Mouse (Mus musculus) spleen, adult 2 months (tissue): ENCODE measurements at regions not wholly inside any gene's neighbourhood (a gene's known extent, or its start where the extent isn't known, plus 50 kb on each side); places are given as distances from the start of the nearest gene placed in this dataset.

Source experiments
- DNase-seq, 2 experiments: peaks; one replicate each; pipeline versions ENCODE4 v3.0.0 to v3.0.0-alpha.2; 2012 to 2021; ENCODE audit warnings: low spot score in 2 of 2, low read depth in 1 of 2
- H3K27ac ChIP-seq: fragments of 200-500 bp; 2 replicates; pipeline ENCODE4 v1.5.1; 2012; ENCODE audit warnings: low read length, inconsistent platforms; ENCODE audit not compliant: insufficient read depth
- H3K27me3 ChIP-seq: fragments of 200-500 bp; 2 replicates; pipeline ENCODE4 v1.6.1; 2012; ENCODE audit warnings: mild to moderate bottlenecking, moderate library complexity, low read length, inconsistent platforms; ENCODE audit not compliant: control insufficient read depth, insufficient read depth
- H3K36me3 ChIP-seq: fragments of 200-500 bp; 2 replicates; pipeline ENCODE4 v1.6.1; 2012; ENCODE audit warnings: mild to moderate bottlenecking, low read length, inconsistent platforms; ENCODE audit not compliant: control insufficient read depth, insufficient read depth
- H3K4me1 ChIP-seq: fragments of 200-500 bp; 2 replicates; pipeline ENCODE4 v1.6.1; 2011; ENCODE audit warnings: inconsistent platforms; ENCODE audit not compliant: control insufficient read depth, insufficient read depth, insufficient read length
- H3K4me3 ChIP-seq: fragments of 200-500 bp; 2 replicates; pipeline ENCODE4 v1.5.1; 2011; ENCODE audit warnings: mild to moderate bottlenecking, inconsistent platforms; ENCODE audit not compliant: insufficient read depth, insufficient read length; ENCODE audit errors: extremely low read depth
- CTCF ChIP-seq: fragments of 200-500 bp; IDR thresholded peaks from 2 replicates; pipeline ENCODE4 v1.5.1; 2011; ENCODE audit warnings: mild to moderate bottlenecking, inconsistent platforms; ENCODE audit not compliant: insufficient read depth, insufficient read length, insufficient replicate concordance; ENCODE audit errors: extremely low read depth
- POLR2A ChIP-seq: fragments of 200-500 bp; IDR thresholded peaks from 2 replicates; pipeline ENCODE4 v1.6.1; 2011; ENCODE audit warnings: low read depth, low read length, inconsistent platforms
- WGBS: fragments of 180-500 bp; shearing (Covaris S2); methylation state at CpG from one replicate; pipeline ENCODE4 v1.1.7; 2018; 5-methylcytosine and 5-hydroxymethylcytosine counted together

DNA sequence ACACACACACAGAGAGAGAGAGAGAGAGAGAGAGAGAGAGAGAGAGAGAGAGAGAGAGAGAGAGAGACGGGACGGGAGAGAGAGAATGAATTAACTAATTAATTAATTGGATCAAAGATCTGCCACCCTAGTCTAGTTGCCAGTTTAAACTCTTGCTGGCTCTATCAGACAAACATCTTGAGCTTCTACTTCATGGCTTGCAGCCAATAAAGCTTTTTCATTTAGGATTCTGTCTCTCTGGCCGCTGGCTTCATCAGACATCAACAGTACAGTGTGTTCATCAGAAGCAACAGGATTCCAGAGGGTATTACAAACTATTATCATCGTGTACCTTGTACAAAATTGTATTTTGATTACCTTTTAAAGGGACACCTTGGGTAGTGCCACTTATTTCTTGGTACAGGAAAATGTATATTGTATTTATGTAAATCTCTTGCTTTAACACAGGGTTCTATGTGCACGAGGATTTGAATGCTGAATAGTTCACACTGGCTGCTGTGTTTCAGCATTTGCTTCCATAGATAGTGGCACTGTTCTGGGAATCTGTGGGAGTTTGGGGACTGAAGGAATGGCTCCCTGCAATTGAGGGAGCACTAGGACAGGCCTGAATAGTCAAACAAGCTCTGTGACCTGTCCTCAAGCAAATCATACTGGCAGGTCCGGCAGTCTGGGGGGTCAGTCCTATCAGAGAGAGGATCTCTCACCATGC is 293.9 kb upstream of the Sphkap start:
- Histone ChIP-seq H3K36me3 (no peaks in the 10 kb centered on the region), H3K27ac (no peak overlapping the region), H3K4me1 (no peaks in the 10 kb centered on the region), H3K27me3 (no peaks in the 10 kb centered on the region), H3K4me3 (no peak overlapping the region)
- TF ChIP-seq POLR2A, result no peak
- no peak for TF ChIP-seq CTCF
- 84% methylated on average over 6 of the region's 6 CpGs for WGBS
- no peak for DNase-seq

DNA sequence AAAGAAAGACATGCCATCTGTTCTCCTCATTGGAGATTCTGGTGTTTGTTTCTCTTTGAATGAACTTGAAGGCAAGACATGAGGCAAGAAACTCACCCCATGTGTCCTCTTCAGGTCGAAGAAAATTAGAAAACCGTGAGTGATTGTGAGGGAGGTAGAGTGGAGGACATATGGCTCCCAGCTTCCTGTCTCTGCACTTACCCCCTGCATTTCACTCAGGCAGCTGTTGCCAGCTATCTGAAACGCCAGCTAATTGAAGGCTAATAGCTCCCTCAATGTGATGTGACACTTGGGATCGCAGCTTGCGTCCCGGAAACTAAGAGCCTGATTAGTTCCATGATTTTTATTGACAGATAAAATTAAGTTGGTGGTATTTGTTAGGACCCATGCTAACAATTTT is 289.4 kb upstream of the Sphkap start:
- Histone ChIP-seq H3K36me3 (no peaks in the 10 kb centered on the region), H3K27me3 (no peaks in the 10 kb centered on the region), H3K4me3 (no peak overlapping the region), H3K27ac (no peak overlapping the region), H3K4me1 (no peaks in the 10 kb centered on the region)
- 57% methylated on average over 6 of the region's 6 CpGs for WGBS
- DNase-seq, result no peak
- TF ChIP-seq POLR2A, result no peak
- TF ChIP-seq CTCF, result no peak

DNA sequence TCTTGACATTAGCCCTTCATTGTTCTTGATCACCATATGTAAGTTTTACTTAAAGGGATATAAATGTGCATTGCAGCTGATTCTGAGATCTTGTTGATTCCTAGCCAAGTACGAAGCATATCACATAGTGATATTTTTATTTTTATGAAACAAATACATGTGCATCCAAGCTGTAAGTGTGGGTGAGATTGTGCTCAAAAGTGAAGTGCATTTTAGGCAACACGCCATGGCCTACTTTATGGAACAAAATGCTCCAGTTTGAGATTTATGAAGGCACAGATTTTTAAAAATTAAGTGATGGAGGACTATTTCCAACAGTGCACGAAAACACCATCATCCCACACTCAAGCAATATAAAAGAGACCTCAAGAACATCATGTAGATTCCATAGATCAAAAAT is 277.2 kb upstream of the Sphkap start:
- Histone ChIP-seq H3K27ac (no peak overlapping the region), H3K4me3 (no peak overlapping the region), H3K27me3 (no peaks in the 10 kb centered on the region), H3K4me1 (no peaks in the 10 kb centered on the region), H3K36me3 (no peaks in the 10 kb centered on the region)
- WGBS, result 79% methylated on average over 3 of the region's 3 CpGs
- TF ChIP-seq POLR2A, result no peak
- no peak for TF ChIP-seq CTCF
- DNase-seq, result no peak

GRCm38 (mm10) chr1:83665326-83665725 is 257.3 kb upstream of the Sphkap start:
- H3K27ac ChIP-seq, result no peak overlapping the region
- no peak for TF ChIP-seq POLR2A
- no peak for TF ChIP-seq CTCF
- no peaks in the 10 kb centered on the region for H3K27me3 ChIP-seq
- 91% methylated on average over 2 of the region's 2 CpGs for WGBS
- no peak overlapping the region for H3K4me3 ChIP-seq
- no peaks in the 10 kb centered on the region for H3K4me1 ChIP-seq
- no peaks in the 10 kb centered on the region for H3K36me3 ChIP-seq
- no peak for DNase-seq

DNA sequence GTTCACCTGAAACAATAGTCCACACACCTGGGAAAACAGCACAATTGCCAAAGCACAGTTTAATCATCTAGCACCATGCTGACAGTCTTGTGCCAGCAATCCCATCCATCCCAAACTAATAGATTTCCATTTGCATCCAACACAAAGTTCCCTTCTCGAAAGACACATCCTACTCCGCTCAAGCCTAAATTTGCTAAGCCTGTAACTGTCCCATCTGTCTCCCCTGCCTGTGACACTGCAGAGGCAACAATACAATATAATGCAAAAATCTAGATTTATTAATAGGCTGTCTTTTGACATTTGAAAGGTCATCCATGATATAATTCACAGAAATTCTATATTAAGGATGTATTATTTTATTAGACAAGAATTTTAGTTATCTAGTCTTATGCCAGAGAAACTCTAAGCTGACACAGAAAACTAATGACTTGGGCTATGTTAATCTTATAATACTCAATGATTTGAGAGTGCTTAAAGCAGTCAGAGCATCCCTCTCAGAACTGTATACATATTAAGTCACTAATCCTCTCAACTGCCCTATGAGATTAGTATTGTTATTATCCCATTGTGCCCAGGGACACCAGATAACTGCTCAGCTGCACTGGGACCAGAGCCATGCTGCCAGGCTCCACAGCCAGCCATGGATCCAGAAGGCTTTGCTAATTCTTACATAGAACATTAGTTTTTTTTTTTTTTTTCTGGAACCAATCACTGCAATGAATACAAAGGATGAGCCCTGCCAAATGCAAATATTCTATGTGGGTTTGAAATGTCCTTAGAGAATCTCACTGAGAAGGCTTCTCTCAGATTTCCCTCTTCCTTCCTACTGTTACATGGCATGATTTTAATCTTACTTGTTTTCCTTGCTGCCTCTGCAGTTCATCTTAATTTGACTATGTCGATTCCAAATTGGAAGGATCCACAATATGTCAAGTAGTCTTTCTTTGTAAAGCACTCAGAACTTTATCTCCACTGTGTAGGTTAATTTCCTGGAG is 254.1 kb upstream of the Sphkap start:
- TF ChIP-seq POLR2A (no peak), CTCF (no peak)
- Histone ChIP-seq H3K4me1 (no peaks in the 10 kb centered on the region), H3K27me3 (no peaks in the 10 kb centered on the region), H3K27ac (no peak overlapping the region), H3K36me3 (no peaks in the 10 kb centered on the region), H3K4me3 (no peak overlapping the region)
- WGBS, result 80% methylated on average over 3 of the region's 3 CpGs
- no peak for DNase-seq

DNA sequence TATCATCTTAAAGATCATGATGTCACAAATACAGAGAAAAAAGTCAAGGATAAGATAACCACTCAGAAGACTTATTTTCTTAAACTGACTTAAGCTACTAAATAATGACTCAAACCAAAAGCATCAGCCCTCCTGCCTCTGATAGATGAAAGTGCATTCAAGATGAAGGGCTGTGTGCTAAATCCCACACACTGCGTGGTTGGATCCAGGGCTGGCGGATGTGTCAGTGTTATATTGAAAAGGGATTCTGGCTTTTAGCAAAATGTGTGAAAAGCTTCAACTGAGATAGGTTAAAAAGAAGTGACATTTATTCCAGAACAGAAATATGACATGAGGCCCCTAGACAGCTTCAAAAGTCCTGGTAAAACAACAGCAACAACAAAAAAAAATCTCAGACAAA is 245.7 kb upstream of the Sphkap start:
- Histone ChIP-seq H3K27me3 (no peaks in the 10 kb centered on the region), H3K4me1 (no peaks in the 10 kb centered on the region), H3K27ac (no peak overlapping the region), H3K36me3 (no peaks in the 10 kb centered on the region), H3K4me3 (no peak overlapping the region)
- no peak for TF ChIP-seq POLR2A
- TF ChIP-seq CTCF, result no peak
- 91% methylated on average over 2 of the region's 2 CpGs for WGBS
- DNase-seq, result no peak

DNA sequence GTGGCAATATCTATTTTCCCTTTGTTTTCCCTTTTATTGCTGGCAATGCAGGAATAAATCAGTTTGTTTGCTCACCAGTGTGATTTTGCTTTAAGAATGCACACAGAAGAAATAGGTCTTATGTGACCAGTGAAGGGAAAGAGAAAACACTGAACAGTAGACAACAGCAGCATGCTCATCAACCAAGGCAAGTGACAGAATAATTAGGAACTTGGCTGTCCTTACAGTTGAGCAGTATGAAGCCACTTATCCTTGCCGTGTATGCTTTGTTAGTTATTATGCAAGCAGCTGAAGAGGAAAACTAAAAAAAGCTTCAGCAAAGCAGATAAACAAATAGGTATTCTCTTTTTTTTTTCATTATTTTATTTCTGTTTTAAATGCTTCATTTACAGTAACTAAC is 237.6 kb upstream of the Sphkap start:
- no peak overlapping the region for H3K4me3 ChIP-seq
- H3K36me3 ChIP-seq, result no peaks in the 10 kb centered on the region
- no peak for TF ChIP-seq CTCF
- TF ChIP-seq POLR2A, result no peak
- WGBS, result 69% methylated on average over 1 of the region's 1 CpGs
- no peaks in the 10 kb centered on the region for H3K27me3 ChIP-seq
- H3K27ac ChIP-seq, result no peak overlapping the region
- H3K4me1 ChIP-seq, result no peaks in the 10 kb centered on the region
- no peak for DNase-seq
